Mouse (Mus musculus) forebrain, embryonic 14.5 days (tissue): ENCODE results near the gene Ttc7. TPM values are rescaled to one million over a fixed set of nuclear protein-coding genes. Genes with fewer than 3 reads are reported as not detected.

ENCODE experiments used
- ATAC-seq: fragments of 200-750 bp; cut with Nextera tagmentation; 2 replicates; pipeline ENCODE4 v1.8.0; 2017; ENCODE audit warnings: mild to moderate bottlenecking, moderate library complexity
- DNase-seq: peaks from one replicate; pipeline ENCODE4 v3.0.0-alpha.2; 2015; ENCODE audit warnings: low spot score
- H3K27ac ChIP-seq: fragments of 300-500 bp; sonication (generic); 2 replicates; pipeline ENCODE4 v1.5.1; 2014; ENCODE audit warnings: low read depth, mild to moderate bottlenecking, control low read depth, low read length, moderate library complexity
- H3K27me3 ChIP-seq: fragments of 300-500 bp; sonication (generic); replicated peaks from 2 replicates; pipeline ENCODE4 v1.6.1; 2014; ENCODE audit warnings: low read length, control low read depth, mixed read lengths; ENCODE audit not compliant: control insufficient read depth, insufficient read depth
- H3K36me3 ChIP-seq: fragments of 300-500 bp; sonication (generic); 2 replicates; pipeline ENCODE4 v1.6.1; 2014; ENCODE audit warnings: low read length, control low read depth; ENCODE audit not compliant: control insufficient read depth, insufficient read depth
- H3K4me1 ChIP-seq: fragments of 300-500 bp; sonication (generic); 2 replicates; pipeline ENCODE4 v1.6.1; 2014; ENCODE audit warnings: antibody characterized with exemption, low read length, control low read depth; ENCODE audit not compliant: control insufficient read depth, insufficient read depth
- H3K4me2 ChIP-seq: fragments of 300-500 bp; sonication (generic); 2 replicates; pipeline ENCODE4 v1.6.1; 2014; ENCODE audit warnings: mild to moderate bottlenecking, control low read depth, low read length
- H3K4me3 ChIP-seq: fragments of 300-500 bp; sonication (generic); 2 replicates; pipeline ENCODE4 v1.5.1; 2014; ENCODE audit warnings: low read depth, low read length, control low read depth
- H3K9ac ChIP-seq: fragments of 300-500 bp; sonication (generic); 2 replicates; pipeline ENCODE4 v1.6.1; 2014; ENCODE audit warnings: mild to moderate bottlenecking, low read length, control low read depth, moderate library complexity
- H3K9me3 ChIP-seq: fragments of 300-500 bp; sonication (generic); replicated peaks from 2 replicates; pipeline ENCODE4 v1.6.1; 2016; ENCODE audit warnings: low read length, control low read depth, mixed read lengths; ENCODE audit not compliant: control insufficient read depth
- WGBS: fragments of 180-500 bp; shearing (Covaris S2); extraction: QIAGEN DNeasy Blood & Tissue Kit; methylation state at CpG from one replicate; pipeline ENCODE4 v1.1.7; 2014; 5-methylcytosine and 5-hydroxymethylcytosine counted together
- polyA plus RNA-seq: library from polyadenylated mRNA; unstranded; fragments of >200 nt; fragmentation: Nextera tagmentation; extraction: Ambion mirVana; gene quantifications from 2 replicates; pipeline ENCODE4 v1.2.1, GENCODE M21; 2014

The Ttc7 gene
- polyA plus RNA-seq, 1 experiment from 2014 or later = 4.8 TPM

- Histone ChIP-seq H3K9ac (no peak overlapping the region), H3K4me3 (no peak overlapping the region), H3K9me3 (no peaks in the 10 kb centered on the region), H3K27me3 (no peaks in the 10 kb centered on the region), H3K4me2 (no peak overlapping the region), H3K27ac (no peak overlapping the region), H3K4me1 (peaks cover 3% of the 10 kb centered on the region; the same call in 1 of the 2 replicates), H3K36me3 (no peaks in the 10 kb centered on the region)
- WGBS = 28% methylated on average over 8 of the region's 9 CpGs
- DNase-seq (no peak), ATAC-seq (peak; percentile 27; the same call in 1 of the 2 replicates)
Observed at GRCm38 (mm10) chr17:87349069-87349468, 66.4 kb downstream of the Ttc7 start.

GRCm38 (mm10) chr17:87349575-87349974 lies 66.9 kb downstream of the Ttc7 start:
- no peaks in the 10 kb centered on the region for H3K9me3 ChIP-seq
- no peaks in the 10 kb centered on the region for H3K27me3 ChIP-seq
- H3K36me3 ChIP-seq = no peaks in the 10 kb centered on the region
- 77% methylated on average over 9 of the region's 9 CpGs for WGBS
- H3K4me2 ChIP-seq = no peak overlapping the region
- no peak overlapping the region for H3K9ac ChIP-seq
- no peak overlapping the region for H3K4me3 ChIP-seq
- H3K27ac ChIP-seq = no peak overlapping the region
- no peak for DNase-seq
- ATAC-seq = no peak
- peaks cover 3% of the 10 kb centered on the region; the same call in 1 of the 2 replicates for H3K4me1 ChIP-seq

GRCm38 (mm10) chr17:87350471-87351240 lies 68.0 kb downstream of the Ttc7 start:
- WGBS = 59% methylated on average over 13 of the region's 13 CpGs
- Histone ChIP-seq H3K4me3 (no peak overlapping the region), H3K9ac (no peak overlapping the region), H3K9me3 (no peaks in the 10 kb centered on the region), H3K27ac (no peak overlapping the region), H3K27me3 (no peaks in the 10 kb centered on the region), H3K36me3 (no peaks in the 10 kb centered on the region), H3K4me2 (no peak overlapping the region), H3K4me1 (peaks cover 3% of the 10 kb centered on the region; the same call in 1 of the 2 replicates)
- DNase-seq = no peak
- no peak for ATAC-seq

GRCm38 (mm10) chr17:87351241-87352105 lies 68.8 kb downstream of the Ttc7 start:
- WGBS = 34% methylated on average over 20 of the region's 20 CpGs
- H3K4me2 ChIP-seq = no peak overlapping the region
- no peak overlapping the region for H3K4me3 ChIP-seq
- no peaks in the 10 kb centered on the region for H3K27me3 ChIP-seq
- no peak overlapping the region for H3K27ac ChIP-seq
- ATAC-seq (no peak), DNase-seq (no peak)
- H3K36me3 ChIP-seq = no peaks in the 10 kb centered on the region
- H3K9ac ChIP-seq = no peak overlapping the region
- peaks cover 3% of the 10 kb centered on the region; the same call in 1 of the 2 replicates for H3K4me1 ChIP-seq
- no peaks in the 10 kb centered on the region for H3K9me3 ChIP-seq

- ATAC-seq = peak; percentile 53; the same call in 1 of the 2 replicates
- Histone ChIP-seq H3K27me3 (no peaks in the 10 kb centered on the region), H3K27ac (no peak overlapping the region), H3K4me1 (peaks cover 3% of the 10 kb centered on the region; the same call in 1 of the 2 replicates), H3K36me3 (no peaks in the 10 kb centered on the region), H3K4me2 (no peak overlapping the region), H3K4me3 (no peak overlapping the region), H3K9me3 (no peaks in the 10 kb centered on the region), H3K9ac (no peak overlapping the region)
- 37% methylated on average over 16 of the region's 16 CpGs for WGBS
- DNase-seq = no peak
Observed at GRCm38 (mm10) chr17:87352106-87352897, 69.6 kb downstream of the Ttc7 start.

- no peaks in the 10 kb centered on the region for H3K36me3 ChIP-seq
- ATAC-seq = no peak
- H3K27me3 ChIP-seq = no peaks in the 10 kb centered on the region
- H3K9me3 ChIP-seq = no peaks in the 10 kb centered on the region
- WGBS = 41% methylated on average over 1 of the region's 1 CpGs
- H3K27ac ChIP-seq = no peak overlapping the region
- no peak overlapping the region for H3K4me2 ChIP-seq
- DNase-seq = no peak
- no peak overlapping the region for H3K4me3 ChIP-seq
- H3K9ac ChIP-seq = no peak overlapping the region
- H3K4me1 ChIP-seq = peaks cover 3% of the 10 kb centered on the region; the same call in 1 of the 2 replicates
Observed at GRCm38 (mm10) chr17:87352898-87353225, 70.2 kb downstream of the Ttc7 start.

GRCm38 (mm10) chr17:87353745-87354320 lies 71.1 kb downstream of the Ttc7 start:
- no peak for DNase-seq
- H3K9me3 ChIP-seq = no peaks in the 10 kb centered on the region
- ATAC-seq = no peak
- H3K27me3 ChIP-seq = no peaks in the 10 kb centered on the region
- 78% methylated on average over 8 of the region's 8 CpGs for WGBS
- H3K4me3 ChIP-seq = no peak overlapping the region
- H3K27ac ChIP-seq = no peak overlapping the region
- no peaks in the 10 kb centered on the region for H3K36me3 ChIP-seq
- H3K4me2 ChIP-seq = no peak overlapping the region
- H3K9ac ChIP-seq = no peak overlapping the region
- peaks cover 3% of the 10 kb centered on the region; the same call in 1 of the 2 replicates for H3K4me1 ChIP-seq

GRCm38 (mm10) chr17:87355456-87355855 lies 72.8 kb downstream of the Ttc7 start:
- peaks cover 3% of the 10 kb centered on the region; the same call in 1 of the 2 replicates for H3K4me1 ChIP-seq
- DNase-seq (no peak), ATAC-seq (no peak)
- no peak overlapping the region for H3K4me2 ChIP-seq
- H3K9me3 ChIP-seq = no peaks in the 10 kb centered on the region
- no peak overlapping the region for H3K4me3 ChIP-seq
- no peak overlapping the region for H3K9ac ChIP-seq
- H3K27me3 ChIP-seq = no peaks in the 10 kb centered on the region
- H3K27ac ChIP-seq = no peak overlapping the region
- WGBS = 96% methylated on average over 8 of the region's 8 CpGs
- H3K36me3 ChIP-seq = no peaks in the 10 kb centered on the region
